Mouse (Mus musculus): ENCODE results near the gene Smpd3.

GRCm38 (mm10) chr8:106280844-106281243 lies 56.9 kb downstream of the Smpd3 start:
- TF ChIP-seq CTCF (IDR thresholded peaks at IDR 0.05; ENCODE audit: extremely low read depth, insufficient read depth, low read length) (no peak), POLR2A (IDR thresholded peaks at IDR 0.05; ENCODE audit: extremely low read depth, insufficient read depth, low read length) (no peak)

Data from cortical plate, adult 2 months (tissue).